Mouse (Mus musculus): ENCODE measurements around the gene St5.

Gene St5

DNA sequence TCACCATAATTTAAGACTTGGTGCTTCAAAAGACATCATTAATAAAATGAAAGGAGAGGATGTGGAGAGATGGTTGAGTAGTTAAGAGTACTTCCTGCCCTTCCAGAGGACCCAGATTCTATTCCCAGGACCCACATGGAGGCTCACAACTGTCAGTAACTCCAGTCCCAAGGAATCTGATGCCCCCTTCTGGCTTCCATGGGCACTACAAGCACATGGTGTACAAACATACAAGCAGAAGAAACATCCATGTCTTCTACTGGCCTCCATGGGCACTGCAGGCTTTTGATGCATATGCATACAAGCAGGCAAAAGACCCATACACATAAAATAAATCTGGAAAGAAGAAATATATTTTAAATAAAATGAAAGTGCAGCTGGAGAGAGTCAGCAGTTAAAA, 3.2 kb downstream of the St5 start:
- in situ Hi-C loops (cut with MboI, MseI) = no loop called here

DNA sequence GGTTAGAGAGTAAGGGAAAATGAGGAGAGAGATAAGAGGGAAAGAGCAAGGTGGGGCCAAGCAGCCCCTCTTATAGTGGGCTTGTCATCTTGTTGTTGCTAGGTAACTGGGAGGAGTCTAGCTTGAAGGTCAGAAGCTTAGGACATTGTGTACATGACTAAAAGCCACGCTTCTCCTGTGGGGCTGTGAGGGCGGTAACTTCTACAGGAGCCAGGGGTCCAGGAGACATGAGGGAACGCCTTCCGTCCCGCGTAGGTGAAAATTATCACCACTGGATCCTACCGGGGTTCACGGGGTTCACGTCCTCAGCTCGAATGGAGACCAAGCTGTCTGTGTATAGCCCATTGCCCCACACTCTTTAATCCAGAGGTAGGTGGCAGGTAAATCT, 8.1 kb downstream of the St5 start:
- in situ Hi-C loops (cut with MboI, MseI) = no loop called here

DNA sequence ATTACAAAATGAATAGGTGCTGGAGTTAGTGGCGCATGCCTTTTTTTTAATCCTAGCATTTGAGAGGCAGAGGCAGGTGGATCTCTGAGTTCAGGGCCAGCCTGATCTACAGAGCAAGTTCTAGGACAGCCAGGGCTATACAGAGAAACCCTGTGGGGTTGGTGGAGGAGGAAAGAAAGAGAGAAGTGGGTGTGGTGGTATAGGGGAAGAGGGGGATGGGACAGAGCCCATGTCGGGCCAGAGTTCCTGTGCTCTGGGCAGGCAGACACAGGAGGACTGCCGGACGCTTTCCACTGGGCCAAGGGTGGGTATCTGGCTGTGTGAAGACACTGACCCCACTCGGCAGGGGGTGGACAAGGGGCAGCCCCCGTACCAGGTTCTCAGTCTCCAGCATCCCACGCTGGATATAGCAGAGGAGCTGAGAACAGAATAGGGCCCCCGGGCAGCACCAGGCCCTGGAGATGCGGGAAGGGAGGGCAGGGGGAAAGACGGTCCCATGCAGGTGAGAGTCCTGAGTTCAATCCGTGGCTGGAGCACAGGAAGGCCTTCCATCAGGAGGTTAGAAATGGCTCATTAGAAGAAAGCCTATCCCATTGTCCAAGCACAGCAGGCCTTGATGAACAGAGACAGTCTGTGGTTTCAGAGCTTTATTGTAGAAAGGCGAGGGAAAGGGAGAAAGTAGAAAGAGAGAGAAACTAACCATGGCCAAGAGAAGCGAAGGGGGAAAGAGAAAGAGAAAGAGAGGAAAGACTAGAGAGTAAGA, 8.6 kb downstream of the St5 start:
- in situ Hi-C loops (cut with MboI, MseI) = no loop called here

DNA sequence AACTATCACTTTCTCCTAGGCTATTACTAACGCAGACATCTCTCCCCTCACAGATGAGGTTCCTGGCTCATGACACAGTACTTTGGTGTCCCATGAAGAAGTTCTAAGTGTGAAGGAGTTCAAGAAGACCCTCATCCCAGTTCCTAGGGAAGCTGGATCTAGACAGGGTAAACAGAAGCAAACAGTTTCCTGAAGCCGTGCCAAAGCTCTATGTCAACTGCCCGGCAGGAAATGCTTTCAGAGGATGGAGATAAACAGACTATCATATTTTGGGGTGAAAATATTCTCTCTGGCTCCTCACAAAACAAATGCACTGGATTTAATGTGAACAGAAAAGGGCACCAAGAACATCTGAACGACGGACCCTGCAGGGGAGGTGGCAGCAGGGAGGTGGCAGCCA, 12.4 kb downstream of the St5 start:
- in situ Hi-C loops (cut with MboI, MseI) = no loop called here

DNA sequence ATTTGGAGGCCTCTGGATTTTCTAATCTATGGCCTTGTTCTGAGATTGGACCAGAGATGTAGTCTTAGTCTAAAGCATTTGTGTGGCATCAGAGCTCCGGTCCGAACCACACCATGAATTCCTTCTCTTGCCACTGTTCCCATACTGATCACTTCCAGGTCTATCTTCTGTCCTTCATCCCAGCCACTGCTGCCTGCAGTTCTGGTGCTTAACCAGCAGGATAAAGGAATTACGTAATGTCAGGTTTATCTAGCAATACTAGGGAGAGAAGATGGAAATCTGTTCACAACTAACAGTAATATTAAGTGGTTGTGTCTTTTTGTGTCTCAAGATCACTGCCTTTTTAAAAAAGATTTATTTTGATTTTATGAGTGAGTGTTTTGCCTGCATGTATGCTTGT, 13.3 kb downstream of the St5 start:
- in situ Hi-C loops (cut with MboI, MseI) = no loop called here

DNA sequence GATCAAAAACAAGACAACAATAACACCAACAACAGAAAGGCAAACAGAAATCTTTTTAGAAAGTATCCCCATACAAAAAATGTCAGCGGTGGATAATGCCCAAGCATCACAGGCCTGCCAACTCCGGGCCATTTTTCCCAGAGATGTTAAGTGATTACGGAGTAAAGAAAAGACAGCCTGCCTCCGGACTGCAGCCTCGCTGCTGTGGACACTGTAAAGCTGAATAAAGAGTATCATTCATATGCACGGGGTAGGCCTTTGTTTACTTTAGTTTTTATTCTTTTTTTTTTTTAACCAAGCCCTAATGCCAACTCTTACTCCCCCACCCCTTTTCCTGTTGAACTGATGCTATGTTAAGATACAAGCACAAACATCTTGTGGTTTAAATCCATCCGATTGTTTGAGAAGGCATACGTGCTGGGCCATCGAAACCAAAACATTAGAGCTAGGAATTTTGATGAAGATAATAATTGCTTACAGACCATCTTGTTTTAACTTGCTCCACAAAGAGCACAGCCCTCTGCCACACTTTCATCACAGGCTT, 16.7 kb downstream of the St5 start:
- in situ Hi-C loops (cut with MboI, MseI) = no loop called here

DNA sequence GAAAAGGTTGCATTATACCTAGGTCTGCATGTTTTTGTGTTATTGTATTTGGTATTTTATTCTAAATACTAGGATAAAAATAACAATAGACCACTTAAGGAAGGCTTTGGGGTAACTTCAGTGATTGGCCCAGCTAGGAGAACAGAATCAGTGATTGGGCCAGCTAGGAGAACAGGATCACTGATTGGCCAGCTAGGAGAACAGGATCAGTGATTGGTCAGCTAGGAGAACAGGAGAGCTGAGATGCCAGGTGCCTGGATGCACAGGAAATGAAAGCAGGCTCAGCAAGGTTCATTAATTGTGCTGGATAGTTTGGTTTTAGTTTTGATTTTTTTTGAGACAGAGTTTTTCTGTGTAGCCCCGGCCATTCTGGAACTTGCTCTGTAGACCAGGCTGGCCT, 22.5 kb downstream of the St5 start:
- in situ Hi-C loops (cut with MboI, MseI) = no loop called here

DNA sequence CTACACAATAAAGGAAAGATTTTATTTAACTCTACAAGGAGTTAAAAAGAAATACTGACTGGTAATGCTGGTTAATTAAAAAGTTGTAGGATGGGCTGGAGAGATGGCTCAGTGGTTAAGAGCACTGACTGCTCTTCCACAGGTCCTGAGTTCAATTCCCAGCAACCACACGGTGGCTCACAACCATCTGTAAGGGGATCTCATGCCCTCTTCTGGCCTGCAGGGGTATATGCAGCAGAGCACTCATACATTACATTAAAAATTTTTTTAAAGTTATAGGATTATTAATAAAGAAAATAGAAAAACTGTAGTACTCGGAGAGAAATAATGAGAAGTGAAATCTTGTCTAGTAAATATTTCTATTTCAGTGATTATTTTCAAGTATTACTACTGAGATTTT, 23.1 kb downstream of the St5 start:
- in situ Hi-C loops (cut with MboI, MseI) = no loop called here

DNA sequence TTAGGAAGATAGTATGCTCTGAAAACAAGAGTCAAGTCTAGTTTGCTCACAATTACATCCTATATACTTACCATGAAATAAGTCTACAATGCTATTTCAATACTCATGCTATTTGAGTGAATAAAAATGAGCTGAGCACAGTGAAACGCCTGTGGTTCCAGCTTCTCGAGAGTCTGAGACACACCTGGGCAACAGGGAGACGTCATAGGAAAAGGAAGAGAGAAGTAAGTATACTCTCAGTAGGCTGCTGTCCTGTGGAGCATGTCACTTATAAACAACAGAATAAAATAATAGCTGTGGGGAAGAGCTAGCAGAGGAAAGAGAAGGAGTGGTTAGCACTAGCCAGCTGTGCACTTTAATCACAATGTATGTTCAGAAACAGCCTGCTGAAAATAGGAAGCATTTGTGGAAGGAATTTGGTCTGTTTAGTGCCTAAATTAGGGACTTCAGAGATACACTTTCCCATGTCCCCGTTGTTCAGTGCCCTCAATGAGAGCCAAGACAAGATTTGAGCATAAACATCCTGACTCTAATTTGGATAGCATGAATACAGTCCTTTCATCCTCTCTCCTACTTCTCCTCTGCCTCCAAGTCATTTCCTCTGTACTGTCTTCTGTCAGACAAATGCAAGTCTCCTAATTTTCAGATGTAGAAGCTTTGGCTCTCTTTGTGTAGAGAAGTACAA, 28.3 kb downstream of the St5 start:
- in situ Hi-C loops (cut with MboI, MseI) = no loop called here

DNA sequence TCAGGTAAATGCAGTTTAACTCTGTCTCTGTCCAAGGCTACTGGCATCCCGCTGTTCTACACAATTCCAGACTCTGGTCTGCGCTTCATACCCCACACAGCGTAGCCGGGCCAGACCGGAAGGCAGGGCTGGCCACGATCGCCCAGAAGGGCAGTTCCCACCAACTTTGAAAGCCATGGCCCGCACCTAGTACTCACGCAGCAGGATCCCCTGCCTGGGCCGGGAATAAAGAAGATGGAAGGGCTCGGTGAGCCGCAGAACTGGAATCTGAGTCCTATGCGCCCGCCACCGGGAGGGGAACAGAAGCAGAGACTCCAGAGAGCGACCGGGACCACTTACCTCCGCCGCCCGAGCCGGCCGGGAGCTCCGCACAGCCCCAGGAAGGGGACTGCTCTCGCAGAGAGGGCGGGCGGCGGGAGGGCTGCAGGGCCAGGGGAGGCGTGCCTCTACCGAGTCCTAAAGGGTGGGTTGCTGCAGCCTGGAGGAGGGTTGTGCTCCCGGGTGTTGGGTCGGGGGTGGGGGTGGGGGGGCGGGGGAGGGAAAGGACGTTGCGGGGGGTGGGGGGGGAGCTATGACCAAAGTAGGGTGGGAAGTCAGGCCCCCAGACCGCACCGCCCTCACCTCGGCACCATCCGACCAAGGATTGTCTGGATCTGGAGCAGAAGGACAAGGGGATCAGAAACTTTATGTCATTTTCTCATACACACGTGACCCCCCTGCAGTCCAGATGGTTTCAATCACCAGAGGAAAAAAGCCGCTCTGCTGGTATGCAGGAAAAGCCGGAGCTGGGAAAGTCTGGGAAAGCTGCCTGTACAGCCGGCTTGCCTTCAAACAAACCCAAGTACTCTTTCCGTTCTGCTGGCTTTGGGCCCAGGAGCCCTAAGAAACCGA, 31.6 kb downstream of the St5 start:
- in situ Hi-C loops (cut with MboI, MseI) = no loop called here

DNA sequence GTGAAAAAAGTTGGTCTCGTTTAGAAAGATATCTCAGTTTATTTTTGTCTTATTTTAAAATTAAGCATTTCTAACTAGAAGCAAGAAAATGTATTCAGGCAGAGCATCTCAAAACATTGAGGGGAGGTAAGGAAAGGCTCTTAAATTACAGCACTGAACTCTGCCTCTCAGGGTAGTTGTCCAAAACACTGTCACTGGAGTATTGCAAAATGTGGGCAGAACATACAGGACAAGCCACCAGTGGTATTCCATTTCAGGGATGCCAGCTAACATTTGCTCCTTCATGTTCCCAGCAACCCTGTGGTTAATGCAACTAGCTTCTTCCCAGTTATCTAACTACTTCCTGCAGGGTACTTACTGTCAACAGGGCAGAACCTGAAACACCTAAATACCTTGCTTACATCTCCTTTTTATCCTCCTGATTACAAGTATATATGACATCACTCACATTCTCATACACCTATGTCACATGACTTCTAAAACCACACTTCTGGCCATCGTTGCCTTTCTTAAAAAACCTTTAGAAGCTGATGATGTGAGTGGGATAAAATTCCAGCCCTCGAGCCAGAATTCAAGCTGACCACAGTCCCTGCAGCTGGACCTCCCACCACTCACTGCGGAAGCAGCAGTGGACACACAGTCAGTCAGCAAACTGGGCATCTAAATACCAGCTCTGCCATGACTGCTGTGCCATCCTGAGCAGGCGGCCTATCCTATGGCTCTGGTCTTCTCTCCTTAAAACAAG, 33.8 kb downstream of the St5 start:
- in situ Hi-C loops (cut with MboI, MseI) = no loop called here

DNA sequence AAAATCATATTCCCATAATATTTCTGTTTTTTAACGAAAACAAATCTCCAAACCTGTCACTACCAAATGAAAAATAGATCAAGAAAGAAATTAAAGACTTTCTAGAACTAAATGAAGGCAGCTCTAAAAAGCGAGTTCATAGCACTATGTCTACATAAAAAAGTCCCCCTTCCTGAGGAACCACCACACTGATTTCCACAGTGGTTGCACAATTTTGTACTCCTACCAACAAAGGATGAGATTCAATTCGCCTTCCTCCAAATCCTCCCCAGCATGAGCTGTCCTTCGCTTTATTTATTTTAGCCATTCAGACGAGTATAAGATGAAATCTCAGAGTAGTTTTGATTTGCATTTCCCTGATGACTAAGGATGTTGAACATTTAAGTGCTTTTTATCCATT, 36.7 kb downstream of the St5 start:
- in situ Hi-C loops (cut with MboI, MseI) = no loop called here

DNA sequence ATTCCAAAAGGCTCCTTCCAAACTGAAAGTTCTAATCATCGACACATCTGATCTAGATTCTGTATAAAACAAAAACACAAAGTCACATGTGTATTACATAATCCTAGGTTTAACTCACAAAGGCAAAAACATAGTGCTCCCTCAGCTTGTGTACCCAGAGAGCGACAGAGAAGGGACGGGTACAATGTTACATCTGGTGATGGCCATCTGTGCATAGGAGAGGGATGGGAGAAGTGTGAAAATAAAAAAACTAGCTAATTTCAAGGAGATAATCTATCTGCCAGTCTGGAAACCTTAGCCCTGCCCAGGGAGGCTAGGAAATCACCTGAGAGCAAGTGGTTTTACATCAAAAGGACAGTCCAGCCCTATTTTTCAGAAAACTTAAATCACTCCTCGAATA, 40.8 kb downstream of the St5 start:
- in situ Hi-C loops (cut with MboI, MseI) = no loop called here

DNA sequence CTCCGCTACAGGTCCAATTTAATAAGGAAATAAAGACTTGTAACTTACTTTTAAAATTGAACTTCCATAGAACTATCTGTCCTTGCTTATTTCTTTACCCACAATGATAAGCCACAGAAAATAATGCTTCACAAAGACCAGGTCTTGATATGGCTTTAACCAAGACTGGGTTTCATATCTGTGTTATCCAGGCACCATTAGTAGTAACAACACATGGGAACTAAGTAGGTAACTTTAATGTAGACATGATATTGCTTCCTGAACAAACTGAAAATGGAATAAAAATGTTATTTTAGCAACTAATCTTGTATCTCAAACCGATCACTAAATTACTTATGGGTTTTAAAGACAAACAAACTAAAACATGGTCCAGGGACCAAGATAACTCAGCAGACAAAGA, 44.1 kb downstream of the St5 start:
- in situ Hi-C loops (cut with MboI, MseI) = no loop called here

DNA sequence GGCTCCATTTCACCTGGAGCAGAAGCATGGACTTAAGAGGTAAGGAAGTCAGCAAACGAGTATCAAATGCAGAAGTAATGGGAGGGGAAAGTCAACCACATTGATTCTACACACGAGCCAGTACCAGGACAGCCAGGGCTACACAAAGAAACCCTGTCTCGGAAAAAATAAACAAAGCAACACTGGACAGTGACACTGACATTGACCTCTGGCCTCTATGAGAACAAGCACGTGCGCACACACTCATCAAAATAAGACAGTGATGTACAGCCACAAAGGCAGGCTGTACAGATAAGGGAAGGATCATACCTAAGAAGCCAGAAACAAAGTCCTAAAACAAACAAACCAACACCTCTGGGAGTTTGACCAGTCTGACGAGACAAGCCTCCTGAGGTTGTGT, 45.5 kb downstream of the St5 start:
- in situ Hi-C loops (cut with MboI, MseI) = no loop called here

DNA sequence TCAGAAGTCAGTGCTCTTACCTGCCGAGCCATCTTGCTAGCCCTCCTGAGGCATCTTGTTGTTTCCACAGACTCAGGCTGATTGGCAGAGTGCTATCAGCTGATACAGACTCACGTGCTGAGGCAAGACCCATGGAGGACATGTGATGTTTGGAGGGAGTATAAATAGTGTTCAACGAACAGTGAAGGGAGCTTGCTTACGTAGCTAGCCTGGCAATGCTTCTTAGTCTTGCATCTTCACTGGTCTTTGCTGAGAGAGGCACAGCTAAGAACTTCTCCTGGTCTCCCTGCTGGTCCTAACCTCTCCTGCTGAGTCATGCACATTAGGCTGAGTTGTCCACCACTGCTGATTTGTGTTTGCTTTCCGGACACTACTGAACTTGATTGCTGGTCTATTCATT, 48.5 kb downstream of the St5 start:
- in situ Hi-C loops (cut with MboI, MseI) = no loop called here

DNA sequence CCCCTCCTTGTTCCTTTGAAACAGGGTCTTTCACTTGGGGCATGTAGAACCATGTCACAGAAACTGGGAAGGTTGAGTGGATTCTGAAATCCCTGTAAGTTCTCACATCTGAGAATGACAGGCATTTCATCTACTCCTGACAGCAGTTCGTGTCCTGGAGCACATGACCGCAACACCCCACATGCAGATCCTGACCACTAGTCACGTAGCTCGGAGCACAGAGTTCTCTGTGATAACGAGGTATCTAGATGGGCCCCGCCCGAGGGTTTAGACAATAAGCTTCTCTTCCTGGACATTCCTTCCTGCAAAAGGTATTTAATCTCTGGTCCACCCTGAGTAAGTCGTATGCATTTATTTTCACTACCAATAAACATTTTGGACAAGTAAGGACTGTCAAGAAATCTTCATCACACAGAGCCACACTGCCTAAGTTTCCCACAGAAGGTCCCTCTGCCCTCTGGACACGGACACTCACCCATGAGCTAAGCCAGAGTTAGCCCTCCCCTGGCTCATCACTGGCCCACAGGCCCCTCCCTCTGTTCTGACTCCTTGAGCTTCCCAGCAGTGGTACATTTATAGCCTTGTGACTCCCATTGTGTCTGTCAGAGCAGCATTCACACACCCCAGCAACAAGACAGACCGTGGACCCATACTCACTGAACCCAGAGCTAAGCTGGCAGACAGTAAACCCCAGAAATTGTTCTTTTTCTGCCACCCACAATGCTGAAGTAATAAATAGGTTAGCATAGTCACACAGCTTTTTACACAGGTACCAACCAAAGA, 54.4 kb downstream of the St5 start:
- in situ Hi-C loops (cut with MboI, MseI) = no loop called here

DNA sequence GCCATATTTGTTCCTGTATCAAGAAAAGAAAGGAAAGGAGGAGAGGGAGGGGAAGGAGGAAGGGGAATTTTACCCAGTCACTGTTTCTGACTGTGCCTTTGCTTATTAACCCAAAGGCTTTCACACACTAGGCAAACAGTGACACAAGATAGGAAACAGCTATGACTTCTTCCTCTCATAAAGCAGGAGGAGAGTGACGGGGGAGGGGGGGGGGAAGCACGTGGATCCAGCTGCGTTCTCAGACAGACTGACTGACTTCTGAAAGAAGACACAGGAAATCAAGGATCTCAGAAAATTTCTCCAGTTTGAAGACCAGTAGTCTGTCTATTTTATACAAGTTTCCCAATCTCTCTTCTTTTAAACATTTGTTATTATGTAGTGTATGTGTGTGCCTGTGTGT, 56.8 kb downstream of the St5 start:
- in situ Hi-C loops (cut with MboI, MseI) = no loop called here

DNA sequence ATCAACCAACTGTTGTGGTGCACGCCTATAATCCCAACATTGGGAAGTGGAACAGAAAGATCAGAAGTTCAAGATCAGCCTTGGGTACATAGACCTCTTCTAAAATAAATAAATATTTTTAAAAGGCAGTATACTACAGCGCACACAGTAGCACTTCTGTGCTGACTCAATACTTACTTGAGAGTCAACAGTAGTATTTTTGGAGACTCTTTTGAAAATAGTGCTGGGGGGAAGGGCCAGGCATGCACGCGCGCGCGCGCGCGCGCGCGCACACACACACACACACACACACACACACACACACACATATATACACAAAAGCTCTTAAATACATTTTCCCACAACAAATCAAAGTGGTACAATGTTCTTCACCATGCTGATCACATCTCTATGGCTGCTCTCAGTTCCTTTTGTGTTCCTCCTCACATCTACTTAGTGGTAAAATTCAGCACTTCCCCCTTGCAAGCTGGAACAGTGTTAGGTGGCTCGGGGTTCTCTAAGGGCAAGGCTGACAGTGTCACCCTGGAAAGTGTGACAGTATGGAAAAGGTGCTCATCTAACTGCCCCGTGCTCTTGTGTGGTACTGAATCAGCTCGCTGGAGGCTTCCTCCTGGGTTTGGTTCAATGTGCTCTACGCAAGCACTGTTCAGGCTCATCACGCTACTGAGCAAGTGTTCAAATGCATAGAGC, 60.0 kb downstream of the St5 start:
- in situ Hi-C loops (cut with MboI, MseI) = no loop called here

DNA sequence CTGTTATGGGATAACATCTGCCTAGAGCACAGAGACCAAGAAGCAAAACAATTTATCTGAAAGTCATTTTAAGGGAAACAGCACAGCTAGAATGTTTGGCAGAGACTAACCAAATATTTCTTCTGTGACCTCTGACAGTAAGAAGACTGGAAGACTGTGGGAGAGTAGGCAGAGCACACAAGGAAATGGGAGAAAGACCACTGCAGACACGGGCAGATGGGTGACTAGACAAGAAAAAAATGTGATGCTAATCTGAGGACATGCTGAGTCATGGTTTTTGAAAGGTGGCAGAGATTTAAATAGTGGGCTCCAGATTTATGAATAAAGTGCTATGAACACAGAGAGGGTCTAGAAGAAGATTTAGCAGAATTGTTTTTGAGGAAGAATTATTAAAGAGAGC, 61.4 kb downstream of the St5 start:
- in situ Hi-C loops (cut with MboI, MseI) = no loop called here
